Mouse (Mus musculus) megakaryocyte, embryonic 14.5 days (primary cell): ENCODE data around the gene Tubb2b. TPM values are rescaled to one million over a fixed set of nuclear protein-coding genes. Genes with fewer than 3 reads are reported as not detected.

Source experiments
- H3K27me3 ChIP-seq: replicated peaks from 2 replicates; pipeline ENCODE3; 2012; ENCODE audit warnings: inconsistent platforms
- H3K36me3 ChIP-seq: replicated peaks from 2 replicates; pipeline ENCODE3; 2012; ENCODE audit warnings: low read length, inconsistent platforms, mixed read lengths
- H3K4me1 ChIP-seq: 2 replicates; pipeline ENCODE4 v1.6.1; 2012; ENCODE audit warnings: inconsistent platforms
- H3K4me3 ChIP-seq: replicated peaks from 2 replicates; pipeline ENCODE3; 2012; ENCODE audit warnings: moderate library complexity, mild to moderate bottlenecking, inconsistent platforms
- H3K9me3 ChIP-seq: 2 replicates; pipeline ENCODE4 v1.6.1; 2012; ENCODE audit warnings: inconsistent platforms
- FLI1 ChIP-seq: IDR thresholded peaks from 2 replicates; pipeline ENCODE4 v1.6.1; 2012; ENCODE audit warnings: low read length, inconsistent platforms, mixed read lengths
- GATA1 ChIP-seq: IDR thresholded peaks from 3 replicates; pipeline ENCODE4 v1.6.1; 2012; ENCODE audit warnings: mixed read lengths, low read length, inconsistent platforms, borderline replicate concordance
- polyA plus RNA-seq: library from polyadenylated mRNA; stranded (reverse); fragments of >175 nt; gene quantifications from 2 replicates; pipeline ENCODE4 v1.2.3, GENCODE M21; 2012; ENCODE audit warnings: low replicate concordance; ENCODE audit not compliant: insufficient read depth

Tubb2b gene
- polyA plus RNA-seq, 1 experiment, result 11.0 TPM

DNA sequence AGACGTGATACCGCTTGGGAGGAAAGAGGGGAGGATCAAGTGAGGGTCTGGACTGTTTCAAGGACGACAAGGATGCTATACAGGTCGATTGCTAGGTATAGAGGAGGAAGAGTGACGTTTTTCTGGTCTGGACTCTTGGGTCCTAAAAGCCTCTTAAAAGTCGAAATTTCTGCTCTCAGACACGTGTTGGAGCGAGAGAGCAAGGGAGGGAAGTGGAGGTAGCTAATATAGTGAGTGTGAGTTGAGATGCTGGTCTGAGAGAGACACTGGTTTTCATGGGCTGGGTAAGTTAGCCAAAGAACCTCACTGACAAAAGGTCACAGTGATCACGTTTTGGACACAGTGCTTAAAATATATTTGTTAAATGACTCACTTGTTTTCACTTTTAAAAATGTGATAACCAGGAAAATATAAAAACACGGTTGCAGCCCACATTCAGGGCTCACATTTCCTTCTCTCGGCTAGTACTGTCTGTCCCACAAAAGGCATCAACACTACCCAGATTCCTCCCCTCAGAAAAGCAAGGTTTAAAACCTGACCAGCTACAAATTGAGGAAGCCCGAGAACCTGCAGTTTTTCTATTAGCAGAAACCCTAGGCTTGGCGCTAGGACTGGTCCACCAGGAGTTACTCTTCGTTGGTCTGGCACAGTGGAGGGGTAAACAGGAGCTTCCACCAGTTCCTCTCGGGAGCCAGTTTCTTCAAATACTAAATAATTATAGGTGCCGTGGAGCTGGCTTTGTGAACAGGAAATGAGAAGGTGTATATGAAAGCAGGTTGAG is 51.6 kb downstream of the Tubb2b start:
- H3K9me3 ChIP-seq, result no peaks in the 10 kb centered on the region
- peaks cover 27% of the 10 kb centered on the region for H3K36me3 ChIP-seq
- H3K27me3 ChIP-seq, result no peaks in the 10 kb centered on the region
- peak overlapping the region; percentile 93 for H3K4me3 ChIP-seq
- H3K4me1 ChIP-seq, result peaks cover 43% of the 10 kb centered on the region
- no peak for TF ChIP-seq FLI1
- no peak for TF ChIP-seq GATA1

DNA sequence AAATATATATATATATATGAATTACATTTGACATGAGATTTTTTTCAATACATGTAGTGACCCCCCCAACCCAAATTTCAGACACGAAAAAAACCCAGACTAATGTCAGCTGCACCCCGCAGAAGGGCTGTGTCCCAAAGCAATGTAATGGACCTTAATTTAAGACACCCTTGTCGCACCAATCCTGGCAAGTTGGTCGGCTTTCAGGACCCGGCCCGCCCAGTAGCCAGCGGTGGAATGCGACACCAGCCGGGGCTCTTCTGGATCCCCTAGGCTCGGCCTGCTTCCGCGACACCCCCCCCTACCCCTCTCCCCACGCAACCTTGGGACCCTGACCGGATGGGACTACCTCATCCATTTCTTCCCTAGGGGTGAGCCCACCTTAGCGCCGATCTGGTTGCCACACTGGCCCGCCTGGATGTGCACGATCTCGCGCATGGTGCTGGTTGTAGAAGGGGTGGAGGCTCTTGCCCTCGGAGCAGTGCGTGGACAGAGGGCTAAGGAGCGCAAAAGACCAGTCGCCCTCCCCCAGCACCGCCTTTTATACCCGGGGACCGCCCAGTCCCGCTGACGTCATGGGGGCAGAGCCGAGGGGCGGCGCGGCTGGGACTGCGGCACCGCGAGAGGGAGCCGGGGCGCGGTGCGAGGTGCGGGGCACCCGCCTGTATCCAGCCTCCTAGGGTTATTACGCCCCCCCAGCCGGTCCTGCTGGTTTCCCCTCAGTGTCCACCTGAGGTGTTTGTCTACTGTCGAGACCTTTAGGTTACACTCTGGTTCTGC is 52.6 kb downstream of the Tubb2b start, which contains the start of gene Tubb2a:
Gene Tubb2a (minus strand): TSS at position 516 of the 780 bp plus-strand sequence.
- H3K27me3 ChIP-seq, result no peaks in the 10 kb centered on the region
- H3K4me1 ChIP-seq, result peaks cover 43% of the 10 kb centered on the region
- H3K9me3 ChIP-seq, result no peaks in the 10 kb centered on the region
- H3K4me3 ChIP-seq, result peak within 1 kb of the TSS; percentile 93
- H3K36me3 ChIP-seq, result peaks cover 32% of the 10 kb centered on the region
- TF ChIP-seq GATA1 (no peak), FLI1 (no peak)

Other genes starting within 250 kb of the Tubb2b start
- not detected in 2 replicates for gene Serpinb6c, start 224.8 kb downstream of the Tubb2b start, polyA plus RNA-seq
- gene Nqo2, start 165.8 kb downstream of the Tubb2b start, polyA plus RNA-seq, result 2.6 TPM in 1 of 2 replicates, not detected in the other
- 3.4 and 8.7 TPM in 2 replicates for gene Ripk1, start 128.1 kb downstream of the Tubb2b start, polyA plus RNA-seq
- gene Serpinb6a, start 127.7 kb downstream of the Tubb2b start, polyA plus RNA-seq, result 26.2 and 48.5 TPM in 2 replicates
- gene Bphl, start 92.9 kb downstream of the Tubb2b start, polyA plus RNA-seq, result 20.4 and 35.2 TPM in 2 replicates
- 95.9 and 122 TPM in 2 replicates for gene Tubb2a, start 52.5 kb downstream of the Tubb2b start, polyA plus RNA-seq
- 32.8 and 36.0 TPM in 2 replicates for gene Psmg4, start 32.5 kb upstream of the Tubb2b start, polyA plus RNA-seq
- 33.9 and 61.7 TPM in 2 replicates for gene Slc22a23, start 214.7 kb upstream of the Tubb2b start, polyA plus RNA-seq